Mouse (Mus musculus) bone marrow macrophage, adult 2 months (primary cell): Measurements from ENCODE around the gene Washc1.
"Not testable (repeated sequence)": the region's sequence is repeated elsewhere in the genome, so short reads cannot be mapped to it uniquely, and the experiment has no call there.

ENCODE experiments used
- CTCF ChIP-seq: IDR thresholded peaks from 2 replicates; pipeline ENCODE4 v1.5.1; 2012; ENCODE audit warnings: low read depth, mild to moderate bottlenecking, low read length, moderate library complexity
- POLR2A ChIP-seq: IDR thresholded peaks from 2 replicates; pipeline ENCODE4 v1.6.1; 2012; ENCODE audit warnings: mild to moderate bottlenecking, low read depth, low read length, borderline replicate concordance

GRCm38 (mm10) chr17:66069036-66069435 is 42.3 kb upstream of the Washc1 start:
- not testable (repeated sequence) for TF ChIP-seq CTCF, POLR2A
